Mouse (Mus musculus) MEL (cell line): ENCODE measurements around the gene Gm29133.

Experiments used
- CTCF ChIP-seq, 3 experiments: IDR thresholded peaks in 2 of 3; conservative IDR thresholded peaks in 1 of 3; 2 replicates each; pipeline ENCODE4 v1.5.1; 2011 to 2012; ENCODE audit warnings: low read length in 3 of 3, low read depth in 2 of 3, mild to moderate bottlenecking in 2 of 3, improper control_type of control experiment in 1 of 3, inconsistent platforms in 1 of 3, mixed read lengths in 1 of 3, moderate library complexity in 1 of 3; ENCODE audit not compliant: control insufficient read depth in 1 of 3, insufficient read depth in 1 of 3, poor library complexity in 1 of 3, severe bottlenecking in 1 of 3
- MYB ChIP-seq: IDR thresholded peaks from 2 replicates; pipeline ENCODE4 v1.6.1; 2011; ENCODE audit warnings: mild to moderate bottlenecking, low read depth, low read length, improper control_type of control experiment
- POLR2A ChIP-seq, 2 experiments: IDR thresholded peaks; 2 replicates each; pipeline ENCODE4 v1.6.1; 2011 to 2012; ENCODE audit warnings: low read length in 2 of 2, mild to moderate bottlenecking in 2 of 2, control low read depth in 1 of 2, improper control_type of control experiment in 1 of 2, low read depth in 1 of 2, moderate library complexity in 1 of 2; ENCODE audit not compliant: control insufficient read depth in 1 of 2, insufficient read depth in 1 of 2, poor library complexity in 1 of 2
- POLR2AphosphoS2 ChIP-seq: IDR thresholded peaks from 2 replicates; pipeline ENCODE4 v1.6.1; 2011; ENCODE audit warnings: low read length, improper control_type of control experiment
- ZC3H11A ChIP-seq: IDR thresholded peaks from 2 replicates; pipeline ENCODE4 v1.6.1; 2012; ENCODE audit warnings: low read depth, mild to moderate bottlenecking, inconsistent platforms, low read length, improper control_type of control experiment

DNA sequence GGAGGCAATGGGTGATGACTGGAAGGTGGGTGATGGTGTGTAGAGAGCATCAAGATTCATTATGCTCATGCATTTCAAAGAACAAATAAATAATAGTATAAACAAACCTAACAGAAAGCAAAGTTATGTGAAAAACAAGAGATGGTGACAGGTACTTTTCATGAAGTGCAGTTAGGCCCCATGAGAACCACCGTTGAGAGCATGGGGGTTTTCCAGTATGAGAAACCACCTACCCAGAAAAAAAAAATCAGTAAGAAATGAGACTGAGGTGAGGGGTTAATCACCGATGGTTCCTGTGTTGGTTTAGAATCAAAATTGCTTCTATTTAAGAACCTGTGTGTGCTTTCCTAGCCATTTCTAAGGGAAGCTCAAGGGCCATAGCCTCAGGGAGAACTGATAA, 86.8 kb downstream of the Gm29133 start:
- TF ChIP-seq CTCF (IDR thresholded peaks at IDR 0.05 in 2 of 3, conservative IDR thresholded peaks at IDR 0.05 in 1 of 3; ENCODE audit: control insufficient read depth in 1 of 3, insufficient read depth in 1 of 3, low read depth in 2 of 3, low read length in 3 of 3, poor library complexity in 1 of 3, severe bottlenecking in 1 of 3) (no peak), ZC3H11A (no peak), POLR2A (IDR thresholded peaks at IDR 0.05; ENCODE audit: control insufficient read depth in 1 of 2, insufficient read depth in 1 of 2, low read depth in 1 of 2, low read length in 2 of 2, poor library complexity in 1 of 2) (no peak), POLR2AphosphoS2 (no peak), MYB (no peak)
